Mouse (Mus musculus) 416B (cell line): ENCODE data around the gene Sox5.
"Not testable (repeated sequence)": the region's sequence is repeated elsewhere in the genome, so short reads cannot be mapped to it uniquely, and the experiment has no call there.

ENCODE experiments used
- DNase-seq: peaks from one replicate; pipeline ENCODE4 v3.0.0; 2011; ENCODE audit warnings: low read depth

The Sox5 gene

GRCm38 (mm10) chr6:144282756-144283155 is 499.0 kb downstream of the Sox5 start:
- DNase-seq, result no peak

DNA sequence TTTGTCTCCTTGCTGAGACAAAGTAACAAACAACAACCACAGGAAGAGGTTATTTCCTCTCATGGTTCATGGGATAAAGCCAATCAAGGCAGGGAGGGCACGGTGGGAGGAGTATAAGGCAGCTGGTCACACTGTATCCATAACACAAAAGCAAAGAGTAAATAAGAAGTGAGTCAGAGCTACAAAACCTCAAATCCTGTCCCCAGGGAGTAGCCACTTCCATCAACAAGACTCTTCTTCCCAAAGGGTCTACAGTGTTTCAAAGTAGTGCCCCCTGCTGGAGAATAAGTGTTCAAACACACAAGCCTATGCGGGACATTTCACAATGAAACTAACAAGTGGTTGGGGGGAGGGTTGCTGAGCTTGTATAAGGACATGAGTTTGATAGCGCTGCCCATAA is 500.1 kb downstream of the Sox5 start:
- peak; percentile 23 for DNase-seq

DNA sequence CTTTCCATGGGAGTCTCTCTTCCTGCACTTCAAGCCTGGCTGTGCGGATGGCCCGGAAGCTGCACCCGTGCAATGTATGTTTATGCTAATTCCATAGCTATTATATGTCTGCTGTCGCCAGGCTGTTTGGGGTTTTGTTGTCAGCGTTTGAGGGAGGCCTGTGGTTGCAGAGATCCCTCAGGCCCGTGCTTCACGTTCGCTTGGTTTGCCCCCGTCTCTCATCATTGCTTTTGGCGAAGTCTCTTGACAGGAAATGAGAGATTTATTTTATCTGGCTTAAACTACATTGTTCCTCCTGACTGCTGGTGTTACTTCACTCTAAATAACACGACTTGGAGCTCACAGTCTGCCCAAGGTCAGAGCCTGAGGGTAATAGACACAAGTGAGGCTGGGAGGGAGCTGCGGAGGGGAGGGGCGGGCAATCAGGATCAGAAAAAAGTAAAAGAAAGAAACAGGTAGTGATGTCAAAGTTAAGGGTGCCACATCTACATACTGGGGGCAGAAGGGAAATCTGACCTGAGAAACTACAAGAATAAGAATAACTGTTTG is 503.2 kb downstream of the Sox5 start:
- DNase-seq, result no peak

DNA sequence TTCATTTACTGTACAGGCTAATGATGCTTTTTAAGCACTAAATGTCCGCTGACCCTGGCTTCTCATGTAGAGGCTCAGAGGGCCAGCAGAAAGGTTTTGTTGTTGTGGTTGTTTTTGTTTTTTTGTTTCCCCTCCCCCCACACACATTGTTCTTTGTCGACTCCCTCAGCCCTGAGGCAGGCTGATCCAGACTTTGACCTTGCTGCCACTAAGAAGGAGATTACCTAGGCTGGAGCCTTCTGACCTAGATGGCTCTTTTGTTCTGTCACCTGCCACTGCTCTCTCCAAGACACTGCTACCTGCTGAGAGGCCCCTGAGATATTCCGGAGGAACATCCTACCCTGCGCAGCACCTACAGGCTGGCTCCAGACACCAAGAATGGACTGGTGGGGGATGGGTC is 508.4 kb downstream of the Sox5 start:
- not testable (repeated sequence) for DNase-seq

DNA sequence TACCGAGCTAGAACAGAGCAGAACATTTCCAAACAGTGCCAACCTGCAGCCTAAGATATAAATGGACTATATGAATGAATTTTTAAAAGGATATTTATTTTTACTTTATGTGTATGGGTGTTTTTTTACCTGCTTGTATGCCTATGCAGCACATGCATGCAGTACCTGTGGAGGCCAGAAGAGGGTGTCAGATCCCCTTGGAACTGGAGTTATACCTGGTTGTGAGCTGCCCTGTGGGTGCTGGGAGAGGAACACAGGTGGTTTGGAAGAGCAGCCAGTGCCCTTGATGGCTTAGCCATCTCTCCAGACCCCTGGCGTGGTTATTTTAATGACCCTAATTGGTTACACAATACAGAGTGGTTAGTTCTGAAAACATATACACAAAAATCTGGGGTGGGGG is 510.5 kb downstream of the Sox5 start:
- no peak for DNase-seq

DNA sequence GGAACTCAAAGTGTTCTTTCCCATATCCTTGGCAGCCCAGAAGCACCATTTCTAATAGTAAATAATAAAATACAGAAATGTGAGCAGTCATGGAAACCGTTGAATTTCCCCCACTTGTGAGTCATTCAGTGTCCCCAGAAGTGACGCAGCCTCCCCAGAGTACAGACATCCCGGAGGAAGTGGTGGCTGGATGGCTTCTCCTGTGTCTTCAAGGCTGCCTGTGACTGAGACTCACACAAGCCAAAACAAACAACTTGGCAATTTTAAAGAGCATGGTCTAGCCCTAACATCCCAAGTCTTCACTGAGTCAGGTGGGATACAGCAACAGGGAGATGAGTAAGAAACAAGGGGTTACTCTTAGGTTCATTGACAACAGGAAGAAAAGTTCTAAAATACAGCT is 511.5 kb downstream of the Sox5 start:
- peak; percentile 87 for DNase-seq

- DNase-seq, result peak; percentile 91
Observed at GRCm38 (mm10) chr6:144269666-144270065, 512.1 kb downstream of the Sox5 start.

- peak; percentile 66 for DNase-seq
Observed at GRCm38 (mm10) chr6:144265752-144266151, 516.0 kb downstream of the Sox5 start.

GRCm38 (mm10) chr6:144265004-144265403 is 516.8 kb downstream of the Sox5 start:
- DNase-seq, result peak; percentile 12

- no peak for DNase-seq
Observed at GRCm38 (mm10) chr6:144264320-144264915, 517.4 kb downstream of the Sox5 start.

DNA sequence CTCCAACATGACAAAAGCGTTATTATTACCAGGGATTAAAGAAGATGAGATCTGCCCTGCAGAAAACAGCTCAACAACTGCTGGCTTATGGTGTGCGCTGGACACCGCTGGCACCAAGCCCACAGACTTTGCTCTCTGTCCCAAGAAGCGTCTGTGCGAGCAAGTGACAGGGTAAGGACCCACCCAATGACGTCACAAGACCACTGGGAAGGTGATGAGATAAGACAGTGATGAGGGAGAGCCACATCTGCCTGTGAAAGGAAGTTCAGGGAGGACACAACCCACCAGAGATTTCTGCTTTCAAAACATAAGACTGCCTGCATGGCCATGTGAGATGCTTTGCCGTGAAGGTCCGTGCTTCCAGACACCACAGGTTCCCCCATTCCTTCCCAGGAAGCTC is 525.3 kb downstream of the Sox5 start:
- no peak for DNase-seq

- DNase-seq, result no peak
Observed at GRCm38 (mm10) chr6:144252191-144252718, 529.5 kb downstream of the Sox5 start.

- no peak for DNase-seq
Observed at GRCm38 (mm10) chr6:144251222-144252170, 530.3 kb downstream of the Sox5 start.

DNA sequence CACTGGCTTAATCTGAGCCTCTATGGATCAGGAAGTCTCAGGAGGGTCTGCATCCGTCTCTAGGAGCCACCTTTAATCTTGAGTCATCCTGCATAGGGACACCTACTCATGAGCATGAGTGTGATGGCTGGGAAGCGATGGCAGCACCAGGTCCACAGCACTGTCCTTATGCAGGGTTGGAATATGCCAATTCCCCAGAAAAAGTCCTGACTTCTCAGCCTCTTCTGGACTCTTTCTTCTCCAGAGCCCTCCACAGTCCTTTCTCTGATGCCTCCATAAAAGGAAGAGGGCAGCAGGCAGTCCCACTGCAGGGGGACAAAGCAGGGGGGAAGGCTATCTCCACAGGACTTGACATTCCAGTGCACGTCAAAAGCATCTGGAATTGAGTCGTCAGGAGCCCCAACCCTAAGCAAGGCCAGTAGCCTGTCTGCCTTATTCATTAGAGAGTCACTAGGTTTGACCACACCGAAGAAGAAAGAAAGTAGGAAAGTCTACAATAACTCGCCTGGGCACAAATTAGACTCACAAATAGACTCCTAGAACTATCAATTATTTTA is 531.1 kb downstream of the Sox5 start:
- DNase-seq, result no peak

- DNase-seq, result no peak
Observed at GRCm38 (mm10) chr6:144236581-144236980, 545.2 kb downstream of the Sox5 start.

- no peak for DNase-seq
Observed at GRCm38 (mm10) chr6:144203970-144204369, 577.8 kb downstream of the Sox5 start.

DNA sequence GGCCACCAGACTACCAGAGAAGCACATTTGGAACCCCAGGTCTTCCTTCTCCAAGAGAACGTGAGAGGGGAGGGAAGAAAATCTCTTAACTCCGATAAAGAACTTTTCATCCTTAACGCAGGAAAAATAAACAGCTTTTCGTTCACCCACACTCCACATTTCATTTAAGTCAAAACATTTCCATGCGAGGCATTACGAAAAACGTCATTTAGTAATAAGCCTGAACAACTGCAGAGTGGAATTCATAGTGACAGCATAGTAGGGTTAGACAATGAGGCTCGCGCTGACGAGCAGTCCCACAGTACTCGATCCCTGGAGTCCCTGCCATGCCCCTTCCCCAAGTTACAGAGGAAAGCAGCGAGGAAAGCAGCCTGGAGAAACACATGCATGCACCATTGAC is 578.8 kb downstream of the Sox5 start:
- DNase-seq, result no peak

- DNase-seq, result no peak
Observed at GRCm38 (mm10) chr6:144201402-144202040, 580.3 kb downstream of the Sox5 start.

DNA sequence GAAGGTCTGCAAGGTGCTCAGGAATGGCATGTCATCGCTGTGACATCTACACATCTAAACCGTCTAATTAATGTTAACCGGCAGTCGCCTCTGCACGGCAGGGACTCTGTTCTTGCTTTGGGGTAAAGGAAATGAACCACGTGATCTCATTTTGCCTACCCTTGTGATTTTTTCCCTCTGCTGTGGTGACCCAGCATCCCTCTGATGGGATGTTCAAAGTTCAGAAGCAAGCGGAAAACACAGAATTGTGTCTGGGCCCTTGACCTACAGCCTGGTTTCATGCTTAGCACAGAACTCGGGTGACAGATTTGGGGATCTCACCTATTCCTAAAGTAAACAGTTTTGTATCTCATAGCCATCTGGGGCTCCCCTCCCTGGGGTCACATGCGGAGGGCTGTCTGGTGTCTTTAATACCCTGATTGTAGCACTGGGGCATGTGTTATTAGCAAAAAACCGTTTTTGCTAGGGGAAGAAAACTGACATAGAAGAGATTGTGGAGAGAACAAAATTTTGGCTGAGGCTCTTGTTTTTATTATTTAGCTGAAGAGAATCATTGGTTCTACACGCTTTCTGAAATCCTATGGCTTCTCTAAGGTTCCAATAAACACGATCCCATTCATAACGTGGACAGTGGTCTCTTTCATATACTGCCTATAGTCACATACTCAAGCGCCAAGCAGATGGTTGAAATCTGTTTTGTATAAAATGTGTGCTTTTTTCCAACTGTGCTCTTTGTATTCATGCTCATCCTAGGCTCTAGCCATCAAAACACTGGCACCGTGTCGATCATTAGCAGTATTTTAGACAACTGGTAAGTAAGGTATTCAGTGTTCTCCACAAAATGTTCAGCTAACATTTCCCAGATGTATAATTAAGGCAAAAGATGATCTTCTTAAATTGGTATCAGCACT is 584.3 kb downstream of the Sox5 start:
- DNase-seq, result no peak

GRCm38 (mm10) chr6:144195934-144196333 is 585.8 kb downstream of the Sox5 start:
- DNase-seq, result no peak

GRCm38 (mm10) chr6:144183087-144183486 is 598.7 kb downstream of the Sox5 start:
- no peak for DNase-seq
